In genomic region chr12:48061898-48062619, GRCm38 (mm10) we compare ENCODE assay signal across 24 mouse cellular contexts.
A peak's percentile ranks its signal among the peaks of the same experiment; 100 is the strongest.
DNase-seq lines count a peak whose midpoint lies in the region; ATAC-seq and TF ChIP-seq lines count a peak whose summit lies in the region.
"Had no signal": no experiment of that assay in that cellular context is flagged by ENCODE, and none has a peak within 500 bp of the region (broad histone marks: within the 10 kb centered on the region; RNA-seq: fewer than 3 reads in every experiment).

No protein-coding gene starts in this region.

- DNase-seq in brain, embryonic 14.5 days (ENCODE audit: low read depth) = peak; percentile 55
- peak; percentile 56 for DNase-seq in hindbrain, postnatal 0 days (ENCODE audit: low spot score)
- DNase-seq in midbrain, postnatal 0 days (ENCODE audit: low spot score) = peak; percentile 47
- DNase-seq in cerebellum, postnatal 25 days = no peak
- no peak for DNase-seq in left cerebral cortex, postnatal 36 days (ENCODE audit: low spot score in 2 of 2)
- no peak for DNase-seq in testis, postnatal 14 days (ENCODE audit: low spot score)
- DNase-seq: adrenal gland, postnatal 14 days; cerebellum, adult 9-11 months; gastrocnemius, postnatal 25 days; heart, adult 18-20 months; heart, postnatal 10 days; kidney, postnatal 25 days; lung, embryonic 14.5 days; retina, postnatal 1 day; thymus, postnatal 36 days had no signal

- H3K9me3 ChIP-seq in forebrain, embryonic 16.5 days (ENCODE audit: control insufficient read depth, low read length) = no peaks in the 10 kb centered on the region
- H3K9me3 ChIP-seq in forebrain, embryonic 15.5 days = no peaks in the 10 kb centered on the region
- no peaks in the 10 kb centered on the region for H3K9me3 ChIP-seq in hindbrain, postnatal 0 days (ENCODE audit: low read length)
- no peaks in the 10 kb centered on the region for H3K9me3 ChIP-seq in midbrain, postnatal 0 days (ENCODE audit: low read length)
- H3K9me3 ChIP-seq: embryonic facial prominence, embryonic 10.5 days; forebrain, embryonic 10.5 days; heart, embryonic 12.5 days had no signal

- H3K4me2 ChIP-seq in forebrain, embryonic 16.5 days (ENCODE audit: low read length) = no peak overlapping the region
- H3K4me2 ChIP-seq in forebrain, embryonic 15.5 days (replicated peaks) = no peak overlapping the region
- no peak overlapping the region for H3K4me2 ChIP-seq in hindbrain, postnatal 0 days (ENCODE audit: low read depth, low read length)
- no peak overlapping the region for H3K4me2 ChIP-seq in midbrain, postnatal 0 days (ENCODE audit: low read depth, low read length, poor library complexity, severe bottlenecking)
- H3K4me2 ChIP-seq: heart, embryonic 12.5 days; lung, embryonic 14.5 days had no signal

- peak; percentile 52 for ATAC-seq in forebrain, embryonic 16.5 days
- no peak for ATAC-seq in forebrain, embryonic 15.5 days (replicated peaks)
- peak; percentile 64; the same call in 1 of the 2 replicates for ATAC-seq in hindbrain, postnatal 0 days
- ATAC-seq in midbrain, postnatal 0 days (ENCODE audit: low FRiP score) = 0 out of 2 replicates have a peak, but pooled peaks have one; percentile 38
- ATAC-seq: intestine, postnatal 0 days had no signal

- 68% methylated on average over 8 of the region's 8 CpGs for WGBS in forebrain, embryonic 16.5 days
- WGBS in forebrain, embryonic 15.5 days = 68% methylated on average over 8 of the region's 8 CpGs
- 52% methylated on average over 8 of the region's 8 CpGs for WGBS in hindbrain, postnatal 0 days
- 55% methylated on average over 8 of the region's 8 CpGs for WGBS in midbrain, postnatal 0 days

- intact Hi-C loops in left cerebral cortex, postnatal 36 days (cut with DNase I) = no loop called here

- TF ChIP-seq CTCF in brain, embryonic 14.5 days (IDR thresholded peaks at IDR 0.05; ENCODE audit: borderline replicate concordance, extremely low read depth, insufficient read depth, insufficient read length) = no peak
- no peak for TF ChIP-seq CTCF in hindbrain, postnatal 0 days (IDR thresholded peaks at IDR 0.05; ENCODE audit: low read depth)
- no peak for TF ChIP-seq CTCF in midbrain, postnatal 0 days (IDR thresholded peaks at IDR 0.05)

- no peaks in the 10 kb centered on the region for H3K36me3 ChIP-seq in forebrain, embryonic 16.5 days (ENCODE audit: control insufficient read depth, insufficient read depth)
- no peaks in the 10 kb centered on the region for H3K36me3 ChIP-seq in forebrain, embryonic 15.5 days
- H3K36me3 ChIP-seq in hindbrain, postnatal 0 days (ENCODE audit: insufficient read depth, low read length) = no peaks in the 10 kb centered on the region
- no peaks in the 10 kb centered on the region for H3K36me3 ChIP-seq in midbrain, postnatal 0 days (ENCODE audit: insufficient read depth, low read length)
- H3K36me3 ChIP-seq: embryonic facial prominence, embryonic 10.5 days; forebrain, embryonic 10.5 days; heart, embryonic 12.5 days had no signal

- no peak overlapping the region for H3K27ac ChIP-seq in forebrain, embryonic 16.5 days (ENCODE audit: low read length)
- no peak overlapping the region for H3K27ac ChIP-seq in forebrain, embryonic 15.5 days (replicated peaks)
- peak overlapping the region; percentile 65 for H3K27ac ChIP-seq in hindbrain, postnatal 0 days
- H3K27ac ChIP-seq in midbrain, postnatal 0 days (ENCODE audit: low read depth, low read length) = peak overlapping the region; percentile 59
- H3K27ac ChIP-seq: embryonic facial prominence, embryonic 10.5 days; forebrain, embryonic 10.5 days; layer of hippocampus, adult 2 months; liver, embryonic 14.5 days had no signal

- TF ChIP-seq POLR2A in brain, embryonic 14.5 days (IDR thresholded peaks at IDR 0.05; ENCODE audit: borderline replicate concordance, extremely low read depth, insufficient read depth, insufficient read length, poor library complexity, severe bottlenecking) = no peak

- H3K27me3 ChIP-seq in forebrain, embryonic 16.5 days (replicated peaks; ENCODE audit: control insufficient read depth, insufficient read depth, low read length) = no peaks in the 10 kb centered on the region
- no peaks in the 10 kb centered on the region for H3K27me3 ChIP-seq in forebrain, embryonic 15.5 days
- no peaks in the 10 kb centered on the region for H3K27me3 ChIP-seq in hindbrain, postnatal 0 days (ENCODE audit: insufficient read depth, low read length)
- no peaks in the 10 kb centered on the region for H3K27me3 ChIP-seq in midbrain, postnatal 0 days (ENCODE audit: insufficient read depth, low read length)
- H3K27me3 ChIP-seq: heart, embryonic 12.5 days; megakaryocyte, embryonic 14.5 days had no signal

- H3K4me3 ChIP-seq in forebrain, embryonic 16.5 days (replicated peaks; ENCODE audit: low read length) = no peak overlapping the region
- no peak overlapping the region for H3K4me3 ChIP-seq in forebrain, embryonic 15.5 days
- no peak overlapping the region for H3K4me3 ChIP-seq in hindbrain, postnatal 0 days (ENCODE audit: low read length)
- no peak overlapping the region for H3K4me3 ChIP-seq in midbrain, postnatal 0 days (ENCODE audit: low read depth, low read length)
- H3K4me3 ChIP-seq: embryonic facial prominence, embryonic 10.5 days; forebrain, embryonic 10.5 days; heart, embryonic 12.5 days; layer of hippocampus, adult 2 months; megakaryocyte, embryonic 14.5 days had no signal

- H3K9ac ChIP-seq in forebrain, embryonic 16.5 days (replicated peaks; ENCODE audit: low read depth, low read length) = no peak overlapping the region
- no peak overlapping the region for H3K9ac ChIP-seq in forebrain, embryonic 15.5 days (replicated peaks)
- H3K9ac ChIP-seq in hindbrain, postnatal 0 days (replicated peaks; ENCODE audit: low read length) = no peak overlapping the region
- H3K9ac ChIP-seq in midbrain, postnatal 0 days (replicated peaks; ENCODE audit: low read length, poor library complexity, severe bottlenecking) = no peak overlapping the region
- H3K9ac ChIP-seq: heart, embryonic 12.5 days; liver, embryonic 14.5 days; lung, embryonic 14.5 days had no signal

- no peaks in the 10 kb centered on the region for H3K4me1 ChIP-seq in forebrain, embryonic 16.5 days (replicated peaks; ENCODE audit: control insufficient read depth, insufficient read depth, low read length)
- no peaks in the 10 kb centered on the region for H3K4me1 ChIP-seq in forebrain, embryonic 15.5 days
- no peaks in the 10 kb centered on the region for H3K4me1 ChIP-seq in hindbrain, postnatal 0 days (ENCODE audit: insufficient read depth, low read length)
- H3K4me1 ChIP-seq in midbrain, postnatal 0 days (ENCODE audit: insufficient read depth, low read length) = no peaks in the 10 kb centered on the region
- H3K4me1 ChIP-seq: embryonic facial prominence, embryonic 10.5 days; forebrain, embryonic 10.5 days; heart, embryonic 12.5 days; megakaryocyte, embryonic 14.5 days had no signal

Comparison
In these comparisons a context has a peak if more than half of its experiments do, and no peak if none do; other contexts are left out.
1. H3K27ac ChIP-seq: peak in hindbrain, postnatal 0 days (single experiment) and midbrain, postnatal 0 days (single experiment); none in forebrain, embryonic 16.5 days (single experiment) and forebrain, embryonic 15.5 days (single experiment).
2. DNase-seq: peak in brain, embryonic 14.5 days (single experiment), hindbrain, postnatal 0 days (single experiment) and midbrain, postnatal 0 days (single experiment); none in cerebellum, postnatal 25 days (0 of 2), left cerebral cortex, postnatal 36 days (0 of 2) and testis, postnatal 14 days (single experiment).